Mouse (Mus musculus) right cerebral cortex, postnatal 4 days (tissue): Measurements from ENCODE around the gene Zfp937.
"Not testable (repeated sequence)": the region's sequence is repeated elsewhere in the genome, so short reads cannot be mapped to it uniquely, and the experiment has no call there.

Experiments used
- DNase-seq: peaks from one replicate; pipeline ENCODE4 v3.0.0-alpha.2; 2022

The Zfp937 gene

GRCm38 (mm10) chr2:150217600-150218362, at the start of gene Zfp937:
Zfp937 (plus strand) TSS chr2:150218073.
- DNase-seq = peak; percentile 57

GRCm38 (mm10) chr2:150173833-150174232, 44.0 kb upstream of the Zfp937 start:
- no peak for DNase-seq

- not testable (repeated sequence) for DNase-seq
Observed at GRCm38 (mm10) chr2:150179579-150179978, 38.3 kb upstream of the Zfp937 start, which contains the start of gene Gm10770. Gm10770 (minus strand) TSS chr2:150179679.

GRCm38 (mm10) chr2:150181046-150181445, 36.8 kb upstream of the Zfp937 start:
- DNase-seq = not testable (repeated sequence)

- DNase-seq = not testable (repeated sequence)
Observed at GRCm38 (mm10) chr2:150181570-150181999, 36.3 kb upstream of the Zfp937 start, which contains the start of gene Gm14139. Gm14139 (plus strand) TSS chr2:150181755.

GRCm38 (mm10) chr2:150218363-150218725, 471 bp downstream of the Zfp937 start:
- not testable (repeated sequence) for DNase-seq

- not testable (repeated sequence) for DNase-seq
Observed at GRCm38 (mm10) chr2:150223263-150223662, 5.4 kb downstream of the Zfp937 start.

GRCm38 (mm10) chr2:150243211-150243610, 25.3 kb downstream of the Zfp937 start:
- no peak for DNase-seq

- not testable (repeated sequence) for DNase-seq
Observed at GRCm38 (mm10) chr2:150255491-150255890, 37.6 kb downstream of the Zfp937 start, which contains the start of gene Gm21994. Gm21994 (minus strand) TSS chr2:150255591.

GRCm38 (mm10) chr2:150256861-150257260, 39.0 kb downstream of the Zfp937 start:
- not testable (repeated sequence) for DNase-seq

GRCm38 (mm10) chr2:150257291-150257690, 39.4 kb downstream of the Zfp937 start, which contains the start of gene Gm14124:
Gm14124 (plus strand) TSS chr2:150257517.
- DNase-seq = not testable (repeated sequence)
